Mouse (Mus musculus): ENCODE measurements around the gene Slc22a18.

Slc22a18 gene

DNA sequence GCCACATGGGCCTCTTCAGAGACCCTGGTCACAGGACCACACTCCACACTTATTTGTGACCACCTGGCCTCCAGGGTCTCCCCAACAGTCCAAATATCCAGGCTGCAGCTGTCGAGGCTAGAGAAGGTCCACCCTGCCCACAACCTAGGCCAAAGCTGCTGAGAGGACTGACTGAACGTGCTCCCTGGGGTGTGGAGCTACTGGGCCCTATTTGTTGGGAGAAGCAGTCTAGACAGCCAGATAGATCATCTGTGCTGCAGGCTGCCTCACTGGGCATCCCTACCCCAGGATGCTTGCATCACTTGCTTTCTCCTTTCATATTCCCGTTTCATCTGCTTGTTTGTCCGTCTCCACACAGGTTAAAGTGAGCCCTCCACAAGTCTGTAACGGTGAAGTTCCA is 11.0 kb upstream of the Slc22a18 start:
- in situ Hi-C loops (cut with MboI, MseI): no loop called here

DNA sequence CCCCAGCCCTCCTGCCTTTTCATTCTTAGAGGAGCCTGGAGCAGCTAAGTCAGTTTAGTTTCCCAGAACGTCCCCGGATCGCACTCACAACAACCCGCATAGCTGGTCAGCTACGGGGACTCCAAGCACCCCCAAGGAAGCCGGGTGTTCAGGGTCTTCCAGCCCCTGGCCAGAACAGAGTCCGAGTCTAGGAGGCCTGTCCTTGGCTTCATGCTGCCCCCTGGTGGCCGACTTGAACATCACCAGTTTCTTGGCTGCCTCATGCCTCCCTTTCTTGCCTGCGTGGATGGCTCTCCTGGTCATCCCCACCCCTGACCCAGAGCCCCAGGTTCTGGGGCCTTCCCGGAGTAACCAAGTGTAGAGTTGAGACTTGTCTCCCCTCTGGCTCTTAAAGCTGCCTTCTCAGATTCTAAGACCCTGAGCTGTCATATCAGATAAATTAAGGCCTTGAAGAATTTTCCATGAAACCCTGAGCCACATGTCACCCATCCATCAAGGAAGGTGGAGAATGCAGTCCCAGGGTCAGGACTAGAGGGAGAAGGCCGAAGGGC is 9.6 kb upstream of the Slc22a18 start:
- in situ Hi-C loops (cut with MboI, MseI): no loop called here

DNA sequence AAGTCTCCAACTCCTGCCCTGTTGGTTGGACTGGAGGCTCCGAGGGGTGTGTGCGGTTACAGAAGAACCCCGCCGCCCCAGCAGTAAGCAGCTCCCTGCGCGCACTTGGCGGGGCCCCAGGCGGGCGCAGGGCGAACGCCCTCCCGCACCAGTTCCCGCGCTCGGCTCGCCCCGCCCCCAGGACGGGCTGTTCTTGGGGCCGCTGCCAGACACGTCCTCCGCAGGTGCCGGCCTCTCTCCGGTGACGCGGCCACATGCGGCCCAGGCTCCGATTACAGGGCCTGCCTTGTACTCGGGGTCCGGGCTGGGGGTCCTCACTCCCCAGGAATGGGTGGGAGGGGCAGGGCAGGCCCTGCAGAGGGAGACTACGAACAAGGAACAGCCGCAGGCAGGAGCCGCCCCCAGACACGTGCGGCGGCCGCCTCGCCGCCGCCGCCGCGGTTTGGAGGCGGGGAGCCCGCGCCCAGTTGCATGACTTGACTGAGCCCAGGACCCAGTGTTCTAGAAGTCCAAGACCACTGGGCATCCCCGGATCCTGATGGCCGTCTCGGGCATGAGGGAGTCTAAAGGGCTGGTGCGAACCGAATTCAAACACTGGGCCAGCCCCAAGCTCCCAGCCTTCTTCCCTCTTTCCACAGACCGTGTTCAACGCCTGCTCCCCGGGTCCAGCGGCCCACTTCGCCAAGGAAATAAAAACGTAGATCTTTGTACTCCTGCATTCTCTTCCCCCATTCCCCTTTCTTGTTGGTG is 8.6 kb upstream of the Slc22a18 start:
- in situ Hi-C loops (cut with MboI, MseI): no loop called here

DNA sequence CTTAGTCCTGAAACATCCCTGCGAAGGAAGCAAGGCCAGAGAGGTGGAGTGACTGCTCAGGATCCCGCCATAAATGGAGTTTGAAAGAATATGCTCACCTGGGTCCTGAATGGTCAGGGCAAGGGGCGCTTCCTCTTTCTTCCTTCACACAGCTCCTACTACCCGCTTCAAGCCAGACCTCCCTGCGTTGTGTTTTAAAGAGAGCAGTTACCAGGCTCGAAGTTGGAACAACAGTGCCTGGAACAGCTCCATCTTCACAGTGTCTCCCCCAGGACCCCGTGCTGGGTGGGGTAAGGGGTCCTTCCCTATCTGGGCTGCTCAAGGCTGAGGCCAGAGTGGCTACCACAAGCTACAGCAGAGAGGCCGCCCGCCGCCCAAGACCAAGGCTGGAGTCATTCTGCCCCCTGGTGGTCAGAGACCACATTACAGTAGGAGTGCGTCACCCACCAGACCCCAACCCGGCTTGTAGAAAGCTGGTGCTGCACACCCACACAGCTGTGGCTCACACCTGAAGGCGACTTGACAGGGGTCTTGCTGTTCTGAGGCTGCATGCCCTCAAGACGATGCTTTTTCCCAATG is 7.3 kb upstream of the Slc22a18 start:
- in situ Hi-C loops (cut with MboI, MseI): no loop called here

DNA sequence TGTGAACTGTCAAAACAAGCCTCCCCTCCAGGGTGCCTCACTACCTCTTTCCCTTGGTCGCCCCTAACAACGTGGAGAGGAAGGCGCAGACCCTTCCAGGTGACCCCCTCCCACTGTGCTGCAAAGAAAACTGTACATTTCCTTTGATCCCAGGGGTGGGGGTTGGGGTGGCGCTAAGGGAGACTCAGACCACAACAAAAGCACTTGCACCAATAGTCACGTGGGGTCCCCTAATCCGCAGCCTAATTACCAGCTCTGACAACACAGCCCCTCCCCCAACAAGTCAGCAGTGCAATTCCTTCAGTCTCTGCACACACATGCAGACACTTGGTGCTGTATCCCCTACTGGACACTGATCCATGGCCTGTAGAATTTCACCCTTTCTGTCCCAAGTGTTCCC is 5.8 kb upstream of the Slc22a18 start:
- in situ Hi-C loops (cut with MboI, MseI): no loop called here

DNA sequence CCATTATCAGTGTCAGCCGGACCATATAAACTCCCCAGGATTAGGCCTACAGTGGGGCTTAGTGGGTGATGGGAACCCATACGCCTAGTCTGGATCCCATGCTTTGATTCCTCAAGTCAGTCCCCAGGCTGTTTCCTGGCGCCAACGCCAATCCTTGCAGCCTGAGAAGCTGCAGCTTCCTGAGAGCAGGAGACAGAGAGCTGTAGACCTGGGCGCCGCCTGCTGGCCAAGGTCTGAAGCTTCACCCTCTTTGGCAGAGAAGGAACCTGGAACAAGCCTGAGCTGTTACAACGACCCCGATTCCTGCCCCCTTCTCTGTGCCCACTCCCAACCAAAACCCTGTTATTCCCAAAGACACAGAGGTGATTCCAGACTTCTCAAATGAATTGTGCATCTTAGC is 3.6 kb upstream of the Slc22a18 start:
- in situ Hi-C loops (cut with MboI, MseI): loop anchor here (5.0 kb wide), 2 partner anchors 37 to 323 kb away; no protein-coding TSS in a partner anchor

DNA sequence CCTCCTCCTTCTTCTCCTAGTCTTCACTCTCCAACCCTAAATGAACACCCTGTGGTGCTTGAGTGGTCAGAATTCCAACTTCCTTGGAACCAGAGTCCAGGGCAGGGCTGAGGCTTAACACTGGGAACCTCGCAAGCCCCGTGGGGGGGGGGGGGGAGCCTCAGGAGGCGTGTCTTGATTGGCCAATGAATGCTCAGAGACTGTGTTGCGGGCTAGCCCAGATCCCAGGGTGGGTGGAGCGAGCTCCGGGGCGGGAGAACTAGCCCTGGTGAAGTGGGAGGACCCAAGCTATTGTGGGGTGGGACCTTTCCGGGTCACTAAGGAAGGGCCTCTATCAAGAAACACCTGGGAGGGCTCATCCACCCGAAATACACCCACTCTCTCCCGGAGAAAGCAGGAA is 1.3 kb downstream of the Slc22a18 start:
- in situ Hi-C loops (cut with MboI, MseI): loop anchor here (5.0 kb wide), 2 partner anchors 32 to 328 kb away; no protein-coding TSS in a partner anchor

DNA sequence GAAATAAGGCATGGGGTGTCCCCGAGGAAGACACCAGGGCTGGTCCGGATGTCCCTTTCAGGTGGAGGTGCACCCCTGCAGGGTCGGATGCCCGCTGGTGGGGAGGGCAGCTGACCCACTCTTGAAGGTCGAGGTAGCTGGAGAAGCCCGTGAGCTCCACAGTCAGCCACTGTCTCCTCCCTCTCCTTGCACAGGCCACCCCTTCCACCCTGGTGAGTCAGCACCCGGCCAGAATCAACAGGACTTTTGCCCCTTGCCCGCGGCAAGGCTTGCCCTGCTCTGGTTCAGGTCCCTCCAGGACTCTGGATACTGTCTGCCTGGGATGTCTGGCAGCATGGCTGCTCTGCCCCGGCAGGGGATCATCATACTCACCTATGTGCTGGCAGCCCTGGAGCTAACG is 2.3 kb downstream of the Slc22a18 start:
- in situ Hi-C loops (cut with MboI, MseI): no loop called here

DNA sequence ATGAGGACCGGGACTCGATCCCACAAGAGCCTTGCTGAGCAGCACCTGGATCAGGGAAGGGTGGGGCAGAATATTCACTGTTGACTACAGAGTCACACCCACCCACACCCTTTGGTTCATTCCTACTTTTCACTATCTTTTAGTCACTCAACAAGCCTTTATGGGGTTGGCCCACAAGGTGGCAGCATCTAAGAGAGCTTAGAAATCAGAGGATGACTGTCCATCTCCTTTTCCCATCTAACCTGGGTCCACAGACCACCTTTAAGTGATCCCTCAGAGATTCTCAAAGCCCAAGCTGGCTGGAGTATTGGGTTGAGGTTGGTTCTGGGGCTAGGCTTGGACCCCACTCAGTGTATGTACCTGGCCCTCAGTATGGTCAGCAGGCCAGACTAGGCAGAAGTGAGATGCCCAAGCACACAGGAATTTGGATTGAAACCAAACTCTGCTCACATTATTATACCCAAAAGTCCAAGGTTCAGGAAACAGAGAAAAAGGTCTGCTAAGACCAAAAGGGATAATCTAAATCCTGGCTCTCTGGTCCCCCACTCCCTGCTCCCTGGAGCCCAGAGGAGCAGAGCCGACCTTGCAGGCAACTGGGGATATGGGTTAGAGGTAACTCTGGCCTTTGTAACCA is 3.3 kb downstream of the Slc22a18 start:
- in situ Hi-C loops (cut with MboI, MseI): no loop called here

DNA sequence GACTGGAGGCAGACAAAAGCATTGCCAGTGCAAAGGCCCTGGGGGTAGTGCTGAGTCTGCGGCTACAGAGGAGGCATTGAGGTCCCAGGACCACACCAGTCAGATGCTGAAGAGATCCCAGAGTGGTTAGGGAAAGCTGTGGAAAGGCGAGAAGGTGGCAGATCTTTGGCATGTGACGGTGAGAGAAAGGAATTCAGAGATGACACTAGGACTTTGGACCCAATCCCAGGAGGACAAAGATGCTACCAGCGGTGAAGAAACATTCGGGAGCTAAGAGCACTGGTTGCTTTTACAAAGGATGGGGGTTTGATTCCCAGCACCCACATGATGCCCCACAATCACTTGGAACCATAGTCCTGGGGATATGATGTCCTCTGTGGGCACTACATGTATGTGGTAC is 4.3 kb downstream of the Slc22a18 start:
- in situ Hi-C loops (cut with MboI, MseI): no loop called here

DNA sequence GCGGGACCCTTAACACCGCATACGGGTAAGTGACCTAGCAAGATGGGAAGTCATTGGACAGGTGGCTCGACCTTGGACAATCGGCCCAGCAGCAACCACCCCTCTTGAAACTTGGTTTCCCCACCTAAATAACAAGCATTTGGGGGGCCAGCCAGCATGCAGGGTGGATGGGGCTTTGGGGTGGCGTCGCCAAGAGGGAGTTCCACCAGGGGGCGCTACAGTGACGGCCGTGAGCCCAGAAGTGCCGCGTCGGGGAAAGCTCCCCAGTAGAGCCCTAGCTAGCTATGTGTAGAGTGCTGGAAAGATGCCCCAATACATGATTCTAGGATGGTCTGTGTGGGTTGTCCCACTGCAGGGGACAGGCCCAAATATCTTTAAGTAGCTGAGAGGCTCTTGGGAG is 7.0 kb downstream of the Slc22a18 start:
- in situ Hi-C loops (cut with MboI, MseI): no loop called here

DNA sequence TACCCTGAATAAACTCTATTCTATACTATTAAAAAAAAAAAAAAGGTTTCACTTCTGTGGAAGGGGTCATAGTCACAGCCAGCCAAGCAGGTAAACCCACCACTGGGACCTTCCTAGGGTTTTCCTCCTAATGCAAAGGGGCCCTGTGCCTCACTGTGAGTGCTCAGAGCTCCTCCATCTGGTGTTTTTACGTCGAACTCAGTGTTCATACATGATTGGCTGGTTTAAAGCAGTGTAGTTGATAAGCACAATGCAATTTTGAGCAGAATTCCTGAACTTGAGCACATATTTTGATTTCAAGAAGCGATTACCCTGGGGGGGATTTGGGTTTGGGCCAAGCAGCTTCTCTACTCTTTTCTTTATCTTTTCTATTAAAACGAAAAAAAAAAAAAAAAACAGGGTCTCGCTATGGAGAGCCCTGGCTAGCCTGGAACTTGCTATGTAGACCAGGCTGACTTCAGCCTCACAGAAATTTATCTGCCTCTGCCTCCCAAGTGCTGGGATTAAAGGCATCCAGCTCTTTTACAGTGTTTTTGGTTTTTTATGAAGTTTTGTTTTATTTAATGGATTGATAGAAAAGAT is 8.4 kb downstream of the Slc22a18 start:
- in situ Hi-C loops (cut with MboI, MseI): no loop called here

DNA sequence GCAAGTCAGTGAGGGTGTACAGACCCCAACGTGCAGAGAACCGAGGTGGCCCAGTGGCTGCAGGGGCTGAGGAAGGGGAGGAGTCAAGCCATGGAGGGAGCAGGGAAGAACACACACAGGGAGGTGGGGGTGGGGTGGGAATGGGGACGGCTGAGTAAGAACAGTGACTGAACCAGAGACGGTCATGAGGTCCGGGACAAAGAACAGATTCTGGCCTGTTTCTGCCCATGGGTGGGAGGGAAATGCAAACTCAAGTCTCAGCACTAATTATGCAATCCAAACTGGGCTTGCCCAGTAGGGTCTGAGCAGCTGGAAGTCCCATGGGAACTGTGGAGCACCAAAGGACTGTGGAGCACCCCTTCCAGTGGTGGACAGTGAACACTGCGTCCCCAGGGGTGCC is 9.0 kb downstream of the Slc22a18 start:
- in situ Hi-C loops (cut with MboI, MseI): no loop called here

DNA sequence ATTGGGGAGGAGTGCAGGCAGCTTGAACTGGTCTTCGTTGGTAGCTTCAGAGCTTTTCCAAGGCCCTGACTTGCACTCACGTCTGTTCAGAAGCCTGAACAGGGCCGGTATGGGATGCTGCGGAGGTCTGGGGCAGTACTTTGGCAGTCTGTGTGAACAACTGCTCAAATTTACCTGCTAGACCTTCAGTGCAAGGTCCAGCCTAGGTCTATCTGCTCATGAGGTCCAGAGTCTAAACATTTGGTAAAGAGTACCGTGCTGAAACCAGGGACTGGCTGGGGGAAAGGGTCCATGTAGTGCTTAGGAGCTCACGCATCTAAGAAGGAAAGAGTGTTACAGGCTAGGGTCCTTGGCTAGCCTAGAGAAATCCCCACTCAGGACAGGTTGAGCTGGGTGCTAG is 16.2 kb downstream of the Slc22a18 start:
- in situ Hi-C loops (cut with MboI, MseI): no loop called here

DNA sequence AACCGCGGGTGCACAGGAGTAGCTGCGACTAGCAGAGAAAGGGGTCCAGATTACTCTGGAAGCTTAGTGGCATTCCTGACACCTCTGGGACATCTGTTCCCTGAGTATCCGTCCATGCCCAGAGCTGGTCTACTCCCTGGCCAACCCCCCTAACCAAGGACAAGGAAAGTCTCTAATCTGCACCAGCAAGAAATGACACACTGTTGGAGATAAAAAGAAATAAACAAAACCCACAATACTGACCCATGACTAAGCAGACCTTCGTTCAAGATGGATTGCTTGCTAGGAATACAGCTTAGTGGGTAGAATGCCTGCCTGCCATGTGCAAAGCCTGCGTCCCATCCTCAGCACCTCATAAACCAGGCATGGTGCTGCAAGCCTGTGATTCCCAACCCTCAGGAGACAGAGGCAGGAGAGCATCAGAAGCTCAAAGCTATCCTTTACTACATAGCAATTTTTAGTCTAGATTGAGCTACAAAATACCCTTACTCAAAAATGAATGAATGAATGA is 20.1 kb downstream of the Slc22a18 start:
- in situ Hi-C loops (cut with MboI, MseI): no loop called here

DNA sequence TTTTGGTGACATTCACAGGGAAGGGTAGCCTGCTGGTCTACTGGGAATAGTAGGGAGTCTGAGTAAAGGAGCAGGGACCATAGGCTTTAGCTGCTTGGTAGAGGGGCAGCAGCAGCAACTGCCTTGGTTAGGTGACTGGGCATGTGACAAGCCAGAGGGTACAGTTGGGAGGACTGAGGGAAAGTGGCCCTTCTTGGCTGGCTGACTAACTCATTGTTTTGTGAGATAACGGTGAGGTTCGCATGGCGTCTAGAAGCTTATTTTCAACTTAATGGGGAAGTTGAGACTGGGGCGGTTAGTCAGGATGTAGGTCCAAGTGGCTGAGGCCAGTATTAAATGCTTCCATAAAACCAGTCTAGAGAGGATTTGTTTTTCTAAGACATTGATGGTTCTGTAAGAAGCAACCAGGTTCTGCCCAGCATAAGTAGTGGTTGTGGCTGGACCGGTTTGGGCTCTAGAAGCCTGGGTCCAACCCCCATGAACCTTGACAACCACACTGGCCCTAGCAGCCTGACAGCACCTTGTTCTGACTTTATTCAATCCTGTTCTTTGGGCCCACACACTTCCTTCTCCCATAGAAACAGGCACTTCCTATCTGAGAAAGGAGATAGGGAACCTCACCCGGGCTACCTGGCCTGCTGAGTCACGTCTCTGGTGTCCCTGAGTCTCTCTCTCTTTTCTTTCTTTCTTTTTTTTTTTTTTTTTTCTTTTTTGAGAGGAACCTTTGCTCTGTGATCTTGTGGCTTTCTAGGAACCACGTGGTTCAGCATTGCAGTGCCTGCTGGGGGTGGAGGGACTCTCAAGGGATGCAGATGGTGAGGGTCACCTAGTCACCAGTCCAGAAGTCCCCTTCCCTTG is 21.8 kb downstream of the Slc22a18 start:
- in situ Hi-C loops (cut with MboI, MseI): no loop called here

DNA sequence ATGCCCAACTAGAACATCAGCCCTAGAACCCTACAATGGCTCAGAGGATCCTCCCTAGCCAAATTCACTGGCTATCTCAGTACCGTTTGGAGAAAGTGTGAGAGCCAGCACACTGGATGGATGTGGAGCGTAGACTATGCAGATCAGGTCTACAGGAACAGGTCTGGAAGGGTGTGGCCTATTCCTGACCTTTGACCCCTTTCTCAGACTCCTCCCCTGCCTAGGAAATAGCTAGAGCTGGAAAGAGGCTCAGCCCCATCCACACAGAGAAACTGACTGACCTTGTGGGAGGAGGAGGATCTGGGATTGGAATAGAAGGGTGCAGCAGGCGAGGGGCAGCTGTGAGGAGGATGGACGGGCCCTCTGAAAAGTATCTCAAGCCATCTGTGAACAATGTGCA is 25.0 kb downstream of the Slc22a18 start:
- in situ Hi-C loops (cut with MboI, MseI): no loop called here

DNA sequence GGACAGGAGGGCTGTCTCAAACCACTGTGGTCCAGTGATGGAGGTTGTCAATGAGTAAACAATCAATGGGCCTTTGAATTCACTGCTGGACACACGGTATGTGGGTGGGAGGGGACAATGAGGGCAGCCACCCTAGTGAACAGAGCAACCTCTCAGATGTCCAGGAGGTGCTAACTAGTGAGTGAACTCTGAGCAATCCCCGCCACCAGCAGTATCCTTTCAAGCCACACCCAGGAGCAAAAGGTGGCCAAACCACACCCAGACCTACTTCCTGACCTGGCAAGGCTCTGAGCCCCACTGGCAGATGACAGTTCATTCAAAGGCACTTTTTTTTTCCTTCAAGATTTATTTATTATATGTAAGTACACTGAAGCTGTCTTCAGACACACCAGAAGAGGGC is 27.4 kb downstream of the Slc22a18 start:
- in situ Hi-C loops (cut with MboI, MseI): no loop called here

DNA sequence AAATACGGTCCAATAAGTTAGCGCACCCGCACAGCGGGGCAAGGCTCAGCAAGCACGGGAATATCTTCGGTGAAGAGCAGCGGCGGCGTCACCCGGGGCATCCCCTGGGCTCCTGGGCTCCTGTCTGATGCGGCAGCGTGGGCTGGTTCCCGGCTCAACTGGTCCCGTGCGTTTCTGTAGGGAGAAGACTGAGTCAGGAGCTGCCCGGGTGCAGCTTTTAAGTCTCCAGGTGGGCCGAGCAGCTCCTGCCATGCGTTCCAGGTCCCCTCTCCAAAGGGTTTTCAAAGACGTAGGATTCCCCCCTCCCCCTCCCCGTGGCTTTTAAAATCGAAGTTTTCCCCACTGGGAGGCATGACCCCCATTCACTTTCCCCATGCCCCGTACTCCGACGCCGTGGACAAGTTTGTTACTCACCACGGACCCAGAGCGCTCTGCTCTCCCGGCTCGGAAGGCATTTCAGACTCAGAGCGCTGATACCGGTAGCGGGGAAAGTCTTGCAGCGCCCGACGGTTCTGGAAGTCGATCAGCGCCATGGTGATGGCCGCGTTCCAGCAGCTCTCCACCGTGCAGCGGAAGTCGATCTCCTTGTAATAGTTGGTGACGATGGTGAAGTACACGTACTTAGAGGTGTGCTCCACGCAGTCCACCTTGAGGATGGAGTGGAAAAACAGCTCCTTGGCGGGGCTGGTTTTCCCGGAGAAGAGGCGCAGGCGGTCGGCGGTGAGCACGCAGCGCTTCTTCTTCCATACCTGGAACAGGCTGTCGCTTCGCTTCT is 28.3 kb downstream of the Slc22a18 start:
- in situ Hi-C loops (cut with MboI, MseI): no loop called here

DNA sequence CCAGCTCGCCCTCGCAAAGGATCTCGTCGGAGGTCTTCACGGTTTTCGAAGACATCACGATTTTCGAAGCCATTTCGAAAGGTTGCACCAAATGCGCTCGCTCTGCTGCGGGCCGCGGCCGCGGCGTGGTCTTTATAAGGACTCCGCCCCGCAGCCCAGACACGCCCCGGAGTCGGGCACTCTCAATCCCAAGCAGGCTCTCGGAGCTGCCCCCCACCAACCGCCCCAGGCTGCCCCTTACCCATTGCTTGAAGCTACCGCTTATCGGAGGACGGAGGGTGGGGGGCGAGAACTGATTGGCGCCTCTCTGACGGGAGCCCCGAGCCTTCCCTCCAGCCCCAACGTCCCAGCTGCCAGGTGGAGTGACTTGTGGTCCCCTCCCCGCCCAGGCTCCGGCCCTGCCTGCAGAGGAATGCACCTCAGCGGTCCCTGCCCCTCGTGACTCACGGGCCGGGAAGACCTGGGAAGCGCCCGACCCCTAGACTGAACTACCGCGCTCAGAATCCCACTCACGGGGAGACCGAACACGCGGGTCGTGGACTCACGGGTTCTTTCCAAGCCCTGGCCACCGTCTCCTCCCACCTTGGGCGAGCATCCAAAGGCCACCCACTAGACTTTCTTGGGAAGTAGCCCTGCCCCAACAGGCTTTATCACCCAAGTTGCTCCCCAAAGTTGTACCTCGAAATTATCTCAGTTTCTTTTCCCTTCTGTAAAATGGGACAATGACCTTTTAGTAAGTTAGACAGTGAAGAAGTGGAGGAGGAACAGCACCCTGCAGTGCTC is 29.1 kb downstream of the Slc22a18 start, which contains the start of gene Phlda2:
TSS of gene Phlda2 (minus strand) at position 733 of the 783 bp plus-strand sequence.
- in situ Hi-C loops (cut with MboI, MseI): no loop called here
